9 mouse cellular contexts compared by ENCODE assay signal in the genomic region with DNA sequence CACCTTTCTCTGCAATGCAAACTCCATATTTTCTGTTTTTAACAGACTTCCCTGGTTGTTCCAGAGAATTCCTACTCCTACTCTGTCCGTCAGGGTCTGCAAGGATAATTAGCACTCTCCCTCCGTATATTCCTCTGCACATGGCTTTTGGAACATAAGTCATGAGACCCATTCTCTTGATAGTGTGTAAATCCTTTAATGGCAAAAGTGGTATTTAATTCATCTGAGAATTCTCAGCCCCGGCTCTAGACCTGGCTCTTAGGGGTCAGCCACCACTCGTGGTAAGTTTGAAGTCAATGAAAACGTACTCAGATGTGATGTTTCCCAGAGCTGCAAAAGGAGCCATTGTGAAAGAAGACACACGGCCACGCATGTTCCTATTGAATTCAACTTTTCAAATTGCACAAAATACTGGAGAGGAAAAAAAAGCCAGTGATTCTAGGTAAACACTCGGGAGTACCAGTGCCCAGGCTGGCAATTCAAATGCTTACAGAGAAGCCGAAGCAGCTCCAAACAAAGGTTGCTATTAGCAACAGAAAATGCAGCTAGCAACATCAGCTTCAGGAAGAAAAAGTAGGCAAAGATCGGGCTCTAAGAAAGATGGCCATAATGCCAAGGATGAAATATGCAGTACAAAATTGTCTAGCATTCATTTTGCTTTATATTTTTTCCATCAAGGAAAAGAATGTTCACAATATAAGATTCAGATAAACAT.
DNase-seq lines count a peak whose midpoint lies in the region; ATAC-seq lines count a peak whose summit lies in the region.
"Had no signal": no experiment of that assay in that cellular context is flagged by ENCODE, and none has a peak within 500 bp of the region (broad histone marks: within the 10 kb centered on the region; RNA-seq: fewer than 3 reads in every experiment).

No protein-coding gene starts in this region.

- H3K9me3 ChIP-seq in midbrain, embryonic 10.5 days (replicated peaks), result no peaks in the 10 kb centered on the region
- H3K9me3 ChIP-seq: embryonic facial prominence, embryonic 12.5 days had no signal

- DNase-seq in frontal cortex, postnatal 10 days (ENCODE audit: low spot score in 2 of 2), result no peak
- peak; percentile 27 to 35 for DNase-seq in right cerebral cortex, postnatal 10 days (ENCODE audit: low spot score in 2 of 2)
- no peak for DNase-seq in right cerebral cortex, postnatal 14 days
- DNase-seq in midbrain, embryonic 10.5 days (ENCODE audit: low spot score), result peak; percentile 26
- DNase-seq in urinary bladder, postnatal 4 days (ENCODE audit: low spot score in 2 of 2), result no peak
- no peak for DNase-seq in cerebellum, postnatal 4 days (ENCODE audit: low spot score in 2 of 2)
- DNase-seq in ovary, adult 18-20 months (ENCODE audit: low spot score), result no peak

- H3K4me1 ChIP-seq in midbrain, embryonic 10.5 days, result peaks cover 14% of the 10 kb centered on the region
- H3K4me1 ChIP-seq: embryonic facial prominence, embryonic 12.5 days had no signal

- H3K36me3 ChIP-seq in midbrain, embryonic 10.5 days, result no peaks in the 10 kb centered on the region
- H3K36me3 ChIP-seq: embryonic facial prominence, embryonic 12.5 days had no signal

- 51% methylated on average over 10 of the region's 10 CpGs for WGBS in midbrain, embryonic 10.5 days

- peak overlapping the region; percentile 61 for H3K27ac ChIP-seq in midbrain, embryonic 10.5 days (replicated peaks)
- H3K27ac ChIP-seq: embryonic facial prominence, embryonic 12.5 days had no signal

- H3K27me3 ChIP-seq in midbrain, embryonic 10.5 days (ENCODE audit: low read depth, poor library complexity, severe bottlenecking), result no peaks in the 10 kb centered on the region
- H3K27me3 ChIP-seq: embryonic facial prominence, embryonic 12.5 days had no signal

- peak; percentile 72 for ATAC-seq in frontal cortex, adult (ENCODE audit: low TSS enrichment)

- peak overlapping the region; percentile 9; the same call in 1 of the 2 replicates for H3K4me3 ChIP-seq in midbrain, embryonic 10.5 days
- H3K4me3 ChIP-seq: embryonic facial prominence, embryonic 12.5 days had no signal

Comparison
In these comparisons a context has a peak if more than half of its experiments do, and no peak if none do; other contexts are left out.
1. DNase-seq: peak in right cerebral cortex, postnatal 10 days (2 of 2) and midbrain, embryonic 10.5 days (single experiment); none in frontal cortex, postnatal 10 days (0 of 2), right cerebral cortex, postnatal 14 days (single experiment), urinary bladder, postnatal 4 days (0 of 2), cerebellum, postnatal 4 days (0 of 2) and ovary, adult 18-20 months (single experiment).